Mouse (Mus musculus) neural tube, embryonic 13.5 days (tissue): ENCODE results near the gene Mrps2. TPM values are rescaled to one million over a fixed set of nuclear protein-coding genes. Genes with fewer than 3 reads are reported as not detected.

Experiments
- ATAC-seq: fragments of 200-750 bp; cut with Nextera tagmentation; 2 replicates; pipeline ENCODE4 v1.8.0; 2017; ENCODE audit warnings: low read depth, mild to moderate bottlenecking, moderate TSS enrichment, moderate library complexity
- H3K27ac ChIP-seq: fragments of 300-500 bp; sonication (generic); replicated peaks from 2 replicates; pipeline ENCODE4 v1.5.1; 2015; ENCODE audit warnings: moderate library complexity, mild to moderate bottlenecking, inconsistent platforms
- H3K27me3 ChIP-seq: fragments of 300-500 bp; sonication (generic); 2 replicates; pipeline ENCODE4 v1.6.1; 2015; ENCODE audit warnings: mild to moderate bottlenecking, inconsistent platforms
- H3K36me3 ChIP-seq: fragments of 300-500 bp; sonication (generic); 2 replicates; pipeline ENCODE4 v1.6.1; 2015; ENCODE audit warnings: mild to moderate bottlenecking, inconsistent platforms
- H3K4me1 ChIP-seq: fragments of 300-500 bp; sonication (generic); replicated peaks from 2 replicates; pipeline ENCODE4 v1.6.1; 2015; ENCODE audit warnings: inconsistent platforms
- H3K4me2 ChIP-seq: fragments of 300-500 bp; sonication (generic); 2 replicates; pipeline ENCODE4 v1.6.1; 2015; ENCODE audit warnings: inconsistent platforms, mild to moderate bottlenecking, moderate library complexity
- H3K4me3 ChIP-seq: fragments of 300-500 bp; sonication (generic); 2 replicates; pipeline ENCODE4 v1.5.1; 2015; ENCODE audit warnings: mild to moderate bottlenecking, inconsistent platforms
- H3K9ac ChIP-seq: fragments of 300-500 bp; sonication (generic); 2 replicates; pipeline ENCODE4 v1.6.1; 2015; ENCODE audit warnings: moderate library complexity, mild to moderate bottlenecking, inconsistent platforms
- H3K9me3 ChIP-seq: fragments of 300-500 bp; sonication (generic); 2 replicates; pipeline ENCODE4 v1.6.1; 2016; ENCODE audit warnings: inconsistent platforms
- WGBS: fragments of 180-500 bp; shearing (Covaris S2); methylation state at CpG from one replicate; pipeline ENCODE4 v1.1.7; 2015; 5-methylcytosine and 5-hydroxymethylcytosine counted together
- polyA plus RNA-seq: library from polyadenylated mRNA; unstranded; fragments of >200 nt; fragmentation: Nextera tagmentation; extraction: Ambion mirVana; gene quantifications from 2 replicates; pipeline ENCODE4 v1.2.1, GENCODE M21; 2015

The Mrps2 gene
- 52.7 and 56.2 TPM in 2 replicates for polyA plus RNA-seq

GRCm38 (mm10) chr2:28467860-28468485, at the start of gene Mrps2:
Mrps2 (plus strand) TSS chr2:28468066.
- Histone ChIP-seq H3K9ac (peak within 1 kb of the TSS; percentile 96), H3K4me2 (peak within 1 kb of the TSS; percentile 81), H3K9me3 (peaks cover 7% of the 10 kb centered on the region), H3K27me3 (peaks cover 10% of the 10 kb centered on the region), H3K36me3 (peaks cover 38% of the 10 kb centered on the region), H3K27ac (no peak within 1 kb of the TSS; the same call in 1 of the 2 replicates), H3K4me1 (peaks cover 26% of the 10 kb centered on the region), H3K4me3 (peak within 1 kb of the TSS; percentile 99)
- peak; percentile 87 for ATAC-seq
- WGBS, result under 1% methylated on average over 52 of the region's 52 CpGs

- Histone ChIP-seq H3K4me3 (no peak overlapping the region), H3K36me3 (no peaks in the 10 kb centered on the region), H3K27me3 (no peaks in the 10 kb centered on the region; the same call in 1 of the 2 replicates), H3K27ac (no peak overlapping the region), H3K4me2 (no peak overlapping the region), H3K9me3 (no peaks in the 10 kb centered on the region), H3K4me1 (peaks cover 13% of the 10 kb centered on the region), H3K9ac (no peak overlapping the region)
- no peak for ATAC-seq
- 15% methylated on average over 4 of the region's 4 CpGs for WGBS
Observed at GRCm38 (mm10) chr2:28419898-28420297, 48.0 kb upstream of the Mrps2 start.

GRCm38 (mm10) chr2:28423167-28423566, 44.7 kb upstream of the Mrps2 start:
- Histone ChIP-seq H3K36me3 (no peaks in the 10 kb centered on the region), H3K9me3 (no peaks in the 10 kb centered on the region), H3K27ac (no peak overlapping the region), H3K4me1 (peaks cover 5% of the 10 kb centered on the region; the same call in 1 of the 2 replicates), H3K9ac (no peak overlapping the region), H3K27me3 (no peaks in the 10 kb centered on the region; the same call in 1 of the 2 replicates), H3K4me3 (no peak overlapping the region), H3K4me2 (no peak overlapping the region)
- no peak for ATAC-seq
- WGBS, result 36% methylated on average over 3 of the region's 3 CpGs

GRCm38 (mm10) chr2:28427226-28427625, 40.6 kb upstream of the Mrps2 start:
- no peaks in the 10 kb centered on the region for H3K9me3 ChIP-seq
- no peaks in the 10 kb centered on the region for H3K36me3 ChIP-seq
- WGBS, result 83% methylated on average over 6 of the region's 6 CpGs
- no peak for ATAC-seq
- H3K27ac ChIP-seq, result no peak overlapping the region
- no peaks in the 10 kb centered on the region for H3K27me3 ChIP-seq
- peaks cover 5% of the 10 kb centered on the region; the same call in 1 of the 2 replicates for H3K4me1 ChIP-seq
- no peak overlapping the region for H3K4me2 ChIP-seq
- H3K9ac ChIP-seq, result no peak overlapping the region
- no peak overlapping the region for H3K4me3 ChIP-seq

GRCm38 (mm10) chr2:28430846-28431245, 37.0 kb upstream of the Mrps2 start:
- H3K4me1 ChIP-seq, result peaks cover 5% of the 10 kb centered on the region
- H3K4me3 ChIP-seq, result no peak overlapping the region
- H3K9ac ChIP-seq, result no peak overlapping the region
- H3K27ac ChIP-seq, result no peak overlapping the region
- no peaks in the 10 kb centered on the region for H3K36me3 ChIP-seq
- H3K27me3 ChIP-seq, result no peaks in the 10 kb centered on the region
- H3K4me2 ChIP-seq, result no peak overlapping the region
- no peaks in the 10 kb centered on the region for H3K9me3 ChIP-seq
- no peak for ATAC-seq
- WGBS, result 65% methylated on average over 6 of the region's 6 CpGs

- no peak overlapping the region for H3K27ac ChIP-seq
- no peaks in the 10 kb centered on the region for H3K36me3 ChIP-seq
- no peak overlapping the region for H3K4me3 ChIP-seq
- H3K27me3 ChIP-seq, result no peaks in the 10 kb centered on the region
- H3K9ac ChIP-seq, result no peak overlapping the region
- H3K4me1 ChIP-seq, result peaks cover 5% of the 10 kb centered on the region
- no peak overlapping the region for H3K4me2 ChIP-seq
- 21% methylated on average over 1 of the region's 1 CpGs for WGBS
- no peaks in the 10 kb centered on the region for H3K9me3 ChIP-seq
- ATAC-seq, result no peak
Observed at GRCm38 (mm10) chr2:28432811-28433210, 35.1 kb upstream of the Mrps2 start.

GRCm38 (mm10) chr2:28433512-28433911, 34.4 kb upstream of the Mrps2 start:
- ATAC-seq, result no peak
- Histone ChIP-seq H3K27ac (no peak overlapping the region), H3K4me3 (no peak overlapping the region), H3K36me3 (no peaks in the 10 kb centered on the region), H3K4me2 (no peak overlapping the region), H3K9ac (no peak overlapping the region), H3K27me3 (no peaks in the 10 kb centered on the region), H3K9me3 (no peaks in the 10 kb centered on the region), H3K4me1 (peaks cover 5% of the 10 kb centered on the region)
- WGBS, result 0% methylated on average over 1 of the region's 2 CpGs

GRCm38 (mm10) chr2:28435401-28435800, 32.5 kb upstream of the Mrps2 start:
- no peaks in the 10 kb centered on the region for H3K27me3 ChIP-seq
- no peak overlapping the region for H3K4me2 ChIP-seq
- no peaks in the 10 kb centered on the region for H3K36me3 ChIP-seq
- peaks cover 5% of the 10 kb centered on the region for H3K4me1 ChIP-seq
- no peak for ATAC-seq
- 91% methylated on average over 11 of the region's 11 CpGs for WGBS
- H3K4me3 ChIP-seq, result no peak overlapping the region
- H3K27ac ChIP-seq, result no peak overlapping the region
- no peak overlapping the region for H3K9ac ChIP-seq
- H3K9me3 ChIP-seq, result no peaks in the 10 kb centered on the region

GRCm38 (mm10) chr2:28440842-28441241, 27.0 kb upstream of the Mrps2 start:
- 67% methylated on average over 6 of the region's 6 CpGs for WGBS
- H3K27ac ChIP-seq, result no peak overlapping the region
- no peak for ATAC-seq
- no peak overlapping the region for H3K4me2 ChIP-seq
- H3K9me3 ChIP-seq, result no peaks in the 10 kb centered on the region
- H3K27me3 ChIP-seq, result 0 out of 2 replicates have a peak, but pooled peaks cover 5% of the 10 kb centered on the region
- peaks cover 4% of the 10 kb centered on the region for H3K4me1 ChIP-seq
- H3K4me3 ChIP-seq, result no peak overlapping the region
- H3K9ac ChIP-seq, result no peak overlapping the region
- H3K36me3 ChIP-seq, result no peaks in the 10 kb centered on the region

- no peak overlapping the region for H3K9ac ChIP-seq
- H3K4me2 ChIP-seq, result no peak overlapping the region
- no peak for ATAC-seq
- H3K36me3 ChIP-seq, result peaks cover 4% of the 10 kb centered on the region
- WGBS, result 91% methylated on average over 4 of the region's 4 CpGs
- H3K4me3 ChIP-seq, result no peak overlapping the region
- no peaks in the 10 kb centered on the region for H3K9me3 ChIP-seq
- 0 out of 2 replicates have a peak, but pooled peaks cover 5% of the 10 kb centered on the region for H3K27me3 ChIP-seq
- peaks cover 23% of the 10 kb centered on the region for H3K4me1 ChIP-seq
- H3K27ac ChIP-seq, result no peak overlapping the region
Observed at GRCm38 (mm10) chr2:28445082-28445481, 22.8 kb upstream of the Mrps2 start.

GRCm38 (mm10) chr2:28446181-28446514, 21.7 kb upstream of the Mrps2 start:
- peak overlapping the region; percentile 83 for H3K27ac ChIP-seq
- 8% methylated on average over 5 of the region's 5 CpGs for WGBS

GRCm38 (mm10) chr2:28446515-28447314, 21.2 kb upstream of the Mrps2 start, which contains the start of gene Ppp1r26:
Ppp1r26 (plus strand) TSS chr2:28446800.
- Histone ChIP-seq H3K27me3 (0 out of 2 replicates have a peak, but pooled peaks cover 5% of the 10 kb centered on the region), H3K9ac (peak within 1 kb of the TSS; percentile 91), H3K4me1 (peaks cover 23% of the 10 kb centered on the region), H3K9me3 (no peaks in the 10 kb centered on the region), H3K4me3 (peak within 1 kb of the TSS; percentile 72), H3K36me3 (peaks cover 20% of the 10 kb centered on the region), H3K4me2 (peak within 1 kb of the TSS; percentile 90), H3K27ac (peak within 1 kb of the TSS; percentile 83)
- WGBS, result under 1% methylated on average over 116 of the region's 118 CpGs
- peak; percentile 70 for ATAC-seq

More at GRCm38 (mm10) chr2:28446181-28446514, 21.7 kb upstream of the Mrps2 start:
- Histone ChIP-seq H3K27me3 (0 out of 2 replicates have a peak, but pooled peaks cover 5% of the 10 kb centered on the region), H3K9ac (peak overlapping the region; percentile 91), H3K4me3 (peak overlapping the region; percentile 72), H3K4me2 (peak overlapping the region; percentile 90), H3K9me3 (no peaks in the 10 kb centered on the region), H3K36me3 (peaks cover 14% of the 10 kb centered on the region), H3K4me1 (peaks cover 23% of the 10 kb centered on the region)
- ATAC-seq, result peak; percentile 49
